Mouse (Mus musculus): ENCODE results near the gene Vmn1r117.
"Not testable (repeated sequence)": the region's sequence is repeated elsewhere in the genome, so short reads cannot be mapped to it uniquely, and the experiment has no call there.

Vmn1r117 gene

GRCm38 (mm10) chr7:20884021-20884420 lies at the start of gene Vmn1r117:
Gene Vmn1r117 (minus strand): TSS chr7:20884121.
- not testable (repeated sequence) for DNase-seq (ENCODE audit: low spot score in 2 of 2)

GRCm38 (mm10) chr7:20912247-20912646 lies 28.3 kb upstream of the Vmn1r117 start, which contains the start of gene Vmn1r118:
Gene Vmn1r118 (minus strand): TSS chr7:20912347.
- not testable (repeated sequence) for DNase-seq (ENCODE audit: low spot score in 2 of 2)

DNA sequence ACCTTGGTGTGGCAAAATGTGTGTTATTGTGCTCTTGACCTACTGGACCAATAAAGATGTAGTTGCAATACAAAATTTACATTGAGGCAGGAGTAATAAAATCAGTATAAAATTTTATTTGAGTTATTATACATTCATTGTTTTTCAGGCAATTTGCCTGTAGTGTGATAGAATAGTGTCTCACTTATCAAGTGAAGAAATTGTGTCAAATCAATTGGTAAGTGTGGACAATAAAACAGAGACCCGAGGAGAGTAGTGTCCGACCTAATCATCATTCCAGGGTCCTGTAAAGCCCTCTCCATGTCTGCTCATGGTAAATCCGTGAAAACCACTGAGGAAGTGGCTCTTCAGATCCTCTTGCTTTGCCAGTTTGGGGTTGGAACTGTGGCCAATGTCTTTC lies 12.0 kb downstream of the Vmn1r117 start, which contains the start of gene Vmn1r116:
TSS of gene Vmn1r116 (plus strand) at position 301 of the 400 bp plus-strand sequence.
- DNase-seq (ENCODE audit: low spot score in 2 of 2): not testable (repeated sequence)

DNA sequence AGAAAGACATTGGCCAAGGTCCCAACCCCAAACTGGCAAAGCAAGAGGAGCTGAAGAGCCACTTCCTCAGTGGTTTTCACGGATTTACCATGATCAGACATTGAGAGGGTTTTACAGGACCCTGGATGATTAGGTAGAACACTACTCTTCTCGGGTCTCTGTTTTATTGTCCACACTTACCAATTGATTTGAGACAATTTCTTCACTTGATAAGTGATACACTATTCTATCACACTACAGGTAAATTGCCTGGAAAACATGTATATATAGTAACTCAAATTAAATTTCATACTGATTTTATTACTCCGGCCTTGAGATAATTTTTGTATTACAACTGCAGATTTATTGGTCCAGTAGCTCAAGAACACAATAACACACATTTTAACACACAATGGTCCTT lies 39.0 kb downstream of the Vmn1r117 start, which contains the start of gene Vmn1r115:
TSS of gene Vmn1r115 (minus strand) at position 101 of the 400 bp plus-strand sequence.
- not testable (repeated sequence) for DNase-seq (ENCODE audit: low spot score in 2 of 2)
